Mouse (Mus musculus) hindbrain, embryonic 13.5 days (tissue): ENCODE measurements around the gene Cib3. TPM values are rescaled to one million over a fixed set of nuclear protein-coding genes. Genes with fewer than 3 reads are reported as not detected.
A peak's percentile ranks its signal among the peaks of the same experiment; 100 is the strongest.

Source experiments
- ATAC-seq: fragments of 200-750 bp; cut with Nextera tagmentation; 2 replicates; pipeline ENCODE4 v1.8.0; 2017; ENCODE audit warnings: moderate TSS enrichment; ENCODE audit not compliant: low FRiP score
- H3K27ac ChIP-seq: fragments of 300-500 bp; sonication (generic); 2 replicates; pipeline ENCODE4 v1.5.1; 2015; ENCODE audit warnings: inconsistent platforms, mild to moderate bottlenecking, moderate library complexity
- H3K27me3 ChIP-seq: fragments of 300-500 bp; sonication (generic); 2 replicates; pipeline ENCODE4 v1.6.1; 2015; ENCODE audit warnings: mild to moderate bottlenecking, inconsistent platforms
- H3K36me3 ChIP-seq: fragments of 300-500 bp; sonication (generic); 2 replicates; pipeline ENCODE4 v1.6.1; 2015; ENCODE audit warnings: mild to moderate bottlenecking, inconsistent platforms
- H3K4me1 ChIP-seq: fragments of 300-500 bp; sonication (generic); replicated peaks from 2 replicates; pipeline ENCODE4 v1.6.1; 2015; ENCODE audit warnings: inconsistent platforms
- H3K4me2 ChIP-seq: fragments of 300-500 bp; sonication (generic); 2 replicates; pipeline ENCODE4 v1.6.1; 2015; ENCODE audit warnings: inconsistent platforms, mild to moderate bottlenecking, moderate library complexity
- H3K4me3 ChIP-seq: fragments of 300-500 bp; sonication (generic); 2 replicates; pipeline ENCODE4 v1.5.1; 2015; ENCODE audit warnings: mild to moderate bottlenecking, inconsistent platforms
- H3K9ac ChIP-seq: fragments of 300-500 bp; sonication (generic); 2 replicates; pipeline ENCODE4 v1.6.1; 2015; ENCODE audit warnings: mild to moderate bottlenecking, inconsistent platforms
- H3K9me3 ChIP-seq: fragments of 300-500 bp; sonication (generic); 2 replicates; pipeline ENCODE4 v1.6.1; 2016; ENCODE audit warnings: inconsistent platforms
- WGBS: fragments of 180-500 bp; shearing (Covaris S2); methylation state at CpG from one replicate; pipeline ENCODE4 v1.1.7; 2015; 5-methylcytosine and 5-hydroxymethylcytosine counted together
- polyA plus RNA-seq: library from polyadenylated mRNA; unstranded; fragments of >200 nt; fragmentation: Nextera tagmentation; extraction: Ambion mirVana; gene quantifications from 2 replicates; pipeline ENCODE4 v1.2.1, GENCODE M21; 2015

The Cib3 gene
- polyA plus RNA-seq, 1 experiment from 2014 or later: not detected

- 77% methylated on average over 1 of the region's 1 CpGs for WGBS
- ATAC-seq: no peak
- H3K4me3 ChIP-seq: no peak overlapping the region
- H3K4me2 ChIP-seq: no peak overlapping the region
- no peaks in the 10 kb centered on the region for H3K36me3 ChIP-seq
- H3K9ac ChIP-seq: no peak overlapping the region
- peaks cover 14% of the 10 kb centered on the region for H3K9me3 ChIP-seq
- H3K4me1 ChIP-seq: no peaks in the 10 kb centered on the region
- H3K27ac ChIP-seq: no peak overlapping the region
- H3K27me3 ChIP-seq: peaks cover 6% of the 10 kb centered on the region
These were observed 4.1 kb downstream of the Cib3 start for GRCm38 (mm10) chr8:72208582-72208981.

GRCm38 (mm10) chr8:72197997-72198396, 14.6 kb downstream of the Cib3 start:
- H3K9me3 ChIP-seq: peaks cover 17% of the 10 kb centered on the region
- no peak overlapping the region for H3K9ac ChIP-seq
- no peaks in the 10 kb centered on the region for H3K4me1 ChIP-seq
- H3K27ac ChIP-seq: no peak overlapping the region
- WGBS: 66% methylated on average over 8 of the region's 8 CpGs
- H3K4me2 ChIP-seq: no peak overlapping the region
- no peaks in the 10 kb centered on the region for H3K36me3 ChIP-seq
- H3K4me3 ChIP-seq: no peak overlapping the region
- no peaks in the 10 kb centered on the region for H3K27me3 ChIP-seq
- ATAC-seq: no peak

- H3K4me1 ChIP-seq: no peaks in the 10 kb centered on the region
- H3K9me3 ChIP-seq: no peaks in the 10 kb centered on the region
- no peak overlapping the region for H3K4me3 ChIP-seq
- no peak for ATAC-seq
- H3K4me2 ChIP-seq: no peak overlapping the region
- H3K27ac ChIP-seq: no peak overlapping the region
- H3K27me3 ChIP-seq: no peaks in the 10 kb centered on the region
- no peaks in the 10 kb centered on the region for H3K36me3 ChIP-seq
- H3K9ac ChIP-seq: no peak overlapping the region
These were observed 20.6 kb downstream of the Cib3 start for GRCm38 (mm10) chr8:72192065-72192464.

GRCm38 (mm10) chr8:72190215-72190539, 22.5 kb downstream of the Cib3 start:
- H3K4me3 ChIP-seq: no peak overlapping the region
- H3K27me3 ChIP-seq: no peaks in the 10 kb centered on the region
- no peak overlapping the region for H3K9ac ChIP-seq
- no peaks in the 10 kb centered on the region for H3K9me3 ChIP-seq
- WGBS: 94% methylated on average over 2 of the region's 2 CpGs
- ATAC-seq: no peak
- H3K4me2 ChIP-seq: no peak overlapping the region
- no peak overlapping the region for H3K27ac ChIP-seq
- H3K4me1 ChIP-seq: no peaks in the 10 kb centered on the region
- H3K36me3 ChIP-seq: no peaks in the 10 kb centered on the region

GRCm38 (mm10) chr8:72189417-72190214, 23.0 kb downstream of the Cib3 start, which contains the start of gene Hsh2d:
TSS of gene Hsh2d (plus strand) at chr8:72189638.
- Histone ChIP-seq H3K4me2 (no peak within 1 kb of the TSS), H3K27ac (no peak within 1 kb of the TSS), H3K4me1 (no peaks in the 10 kb centered on the region), H3K9me3 (no peaks in the 10 kb centered on the region), H3K36me3 (no peaks in the 10 kb centered on the region), H3K27me3 (no peaks in the 10 kb centered on the region), H3K9ac (no peak within 1 kb of the TSS), H3K4me3 (no peak within 1 kb of the TSS)
- no peak for ATAC-seq
- WGBS: 73% methylated on average over 12 of the region's 12 CpGs

GRCm38 (mm10) chr8:72187793-72188331, 24.8 kb downstream of the Cib3 start:
- WGBS: 78% methylated on average over 2 of the region's 2 CpGs

GRCm38 (mm10) chr8:72183554-72184202, 29.0 kb downstream of the Cib3 start:
- ATAC-seq: no peak; the same call in 1 of the 2 replicates
- Histone ChIP-seq H3K36me3 (peaks cover 33% of the 10 kb centered on the region), H3K4me1 (no peaks in the 10 kb centered on the region), H3K4me3 (no peak overlapping the region), H3K9ac (no peak overlapping the region), H3K27me3 (no peaks in the 10 kb centered on the region), H3K27ac (no peak overlapping the region), H3K9me3 (no peaks in the 10 kb centered on the region), H3K4me2 (no peak overlapping the region)
- WGBS: 77% methylated on average over 2 of the region's 2 CpGs

More at GRCm38 (mm10) chr8:72187793-72188331, 24.8 kb downstream of the Cib3 start:
- H3K4me1 ChIP-seq: no peaks in the 10 kb centered on the region
- ATAC-seq: no peak
- H3K4me2 ChIP-seq: no peak overlapping the region
- H3K9ac ChIP-seq: no peak overlapping the region
- H3K9me3 ChIP-seq: no peaks in the 10 kb centered on the region
- H3K4me3 ChIP-seq: no peak overlapping the region
- no peaks in the 10 kb centered on the region for H3K36me3 ChIP-seq
- no peaks in the 10 kb centered on the region for H3K27me3 ChIP-seq
- no peak overlapping the region for H3K27ac ChIP-seq

- H3K9me3 ChIP-seq: no peaks in the 10 kb centered on the region
- WGBS: 56% methylated on average over 5 of the region's 5 CpGs
- ATAC-seq: 0 out of 2 replicates have a peak, but pooled peaks have one; percentile 30
These were observed 35.2 kb downstream of the Cib3 start for GRCm38 (mm10) chr8:72177346-72177925.

GRCm38 (mm10) chr8:72169681-72170249, 42.9 kb downstream of the Cib3 start:
- H3K4me1 ChIP-seq: no peaks in the 10 kb centered on the region
- H3K36me3 ChIP-seq: peaks cover 86% of the 10 kb centered on the region
- H3K27me3 ChIP-seq: no peaks in the 10 kb centered on the region
- WGBS: 80% methylated on average over 3 of the region's 3 CpGs
- H3K9me3 ChIP-seq: no peaks in the 10 kb centered on the region
- H3K27ac ChIP-seq: no peak overlapping the region
- no peak overlapping the region for H3K9ac ChIP-seq
- no peak overlapping the region for H3K4me2 ChIP-seq
- H3K4me3 ChIP-seq: no peak overlapping the region
- no peak for ATAC-seq

More at GRCm38 (mm10) chr8:72177346-72177925, 35.2 kb downstream of the Cib3 start:
- H3K36me3 ChIP-seq: peaks cover 95% of the 10 kb centered on the region
- no peaks in the 10 kb centered on the region for H3K27me3 ChIP-seq
- no peak overlapping the region for H3K4me3 ChIP-seq
- no peak overlapping the region for H3K4me2 ChIP-seq
- peak overlapping the region; percentile 3; the same call in 1 of the 2 replicates for H3K27ac ChIP-seq
- no peaks in the 10 kb centered on the region for H3K4me1 ChIP-seq
- no peak overlapping the region for H3K9ac ChIP-seq

- Histone ChIP-seq H3K9ac (no peak overlapping the region), H3K27me3 (no peaks in the 10 kb centered on the region), H3K4me1 (no peaks in the 10 kb centered on the region), H3K4me3 (no peak overlapping the region), H3K27ac (no peak overlapping the region), H3K36me3 (peaks cover 85% of the 10 kb centered on the region), H3K9me3 (no peaks in the 10 kb centered on the region), H3K4me2 (no peak overlapping the region)
- 93% methylated on average over 3 of the region's 3 CpGs for WGBS
- ATAC-seq: no peak
These were observed 43.5 kb downstream of the Cib3 start for GRCm38 (mm10) chr8:72169098-72169668.

- peaks cover 21% of the 10 kb centered on the region for H3K36me3 ChIP-seq
- no peak for ATAC-seq
- H3K9me3 ChIP-seq: no peaks in the 10 kb centered on the region
- no peak overlapping the region for H3K9ac ChIP-seq
- H3K27ac ChIP-seq: no peak overlapping the region
- no peaks in the 10 kb centered on the region for H3K27me3 ChIP-seq
- peaks cover 31% of the 10 kb centered on the region for H3K4me1 ChIP-seq
- peak overlapping the region; percentile 87; the same call in 1 of the 2 replicates for H3K4me2 ChIP-seq
- peak overlapping the region; percentile 96 for H3K4me3 ChIP-seq
These were observed 49.8 kb downstream of the Cib3 start for GRCm38 (mm10) chr8:72162821-72163220.
